Mouse (Mus musculus) cerebellum, adult 2 months (tissue): Measurements from ENCODE around the gene Ctc1.

Experiments used
- CTCF ChIP-seq: fragments of 200-500 bp; IDR thresholded peaks from 2 replicates; pipeline ENCODE4 v1.5.1; 2011; ENCODE audit warnings: low read depth, mild to moderate bottlenecking, control low read depth, low read length, moderate library complexity, borderline replicate concordance; ENCODE audit not compliant: insufficient read depth
- POLR2A ChIP-seq: fragments of 200-500 bp; IDR thresholded peaks from 2 replicates; pipeline ENCODE4 v1.6.1; 2011; ENCODE audit warnings: low read length, control low read depth, borderline replicate concordance; ENCODE audit not compliant: insufficient read depth

DNA sequence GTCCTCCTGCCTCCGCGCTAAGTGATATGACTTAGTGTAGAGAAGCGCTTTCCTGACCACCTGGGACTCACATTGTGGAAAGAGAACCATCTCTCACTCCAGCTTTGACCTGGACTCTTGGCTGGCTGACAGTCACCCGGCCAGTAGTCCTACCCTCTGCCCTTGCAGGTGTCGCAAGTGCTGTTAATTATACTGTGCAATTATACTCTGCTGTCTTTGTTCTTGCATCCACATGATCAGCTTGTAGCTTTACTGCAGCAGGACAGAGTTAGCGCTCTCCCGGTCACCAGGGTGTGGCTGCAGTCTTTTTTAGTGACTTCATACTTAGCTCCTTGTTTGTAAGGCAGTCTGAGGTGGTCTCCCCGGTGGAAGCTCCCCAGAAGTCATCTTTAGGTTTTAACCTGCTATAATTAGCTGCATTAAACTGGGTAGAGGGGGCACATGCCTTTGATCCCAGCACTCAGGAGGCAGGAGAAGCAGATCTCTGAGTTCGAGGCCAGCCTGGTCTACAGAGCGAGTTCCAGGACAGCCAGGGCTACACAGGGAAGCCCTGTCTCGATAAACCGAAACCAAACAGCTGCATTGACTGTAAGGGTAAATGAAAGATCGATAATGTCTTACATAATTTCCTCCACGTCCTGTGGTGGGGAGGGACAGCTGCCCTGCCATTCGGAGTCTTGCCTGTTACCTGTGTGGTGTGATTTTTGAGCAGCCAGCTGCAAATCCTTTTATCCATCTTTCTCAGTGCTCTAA lies 64.6 kb downstream of the Ctc1 start:
- TF ChIP-seq CTCF, result no peak
- TF ChIP-seq POLR2A, result no peak
